Mouse (Mus musculus) cerebellum, adult 11-12 months (tissue): ENCODE results near the gene Hoxc9.

Source experiments
- DNase-seq: peaks from one replicate; pipeline ENCODE4 v3.0.0; 2022

Gene Hoxc9

DNA sequence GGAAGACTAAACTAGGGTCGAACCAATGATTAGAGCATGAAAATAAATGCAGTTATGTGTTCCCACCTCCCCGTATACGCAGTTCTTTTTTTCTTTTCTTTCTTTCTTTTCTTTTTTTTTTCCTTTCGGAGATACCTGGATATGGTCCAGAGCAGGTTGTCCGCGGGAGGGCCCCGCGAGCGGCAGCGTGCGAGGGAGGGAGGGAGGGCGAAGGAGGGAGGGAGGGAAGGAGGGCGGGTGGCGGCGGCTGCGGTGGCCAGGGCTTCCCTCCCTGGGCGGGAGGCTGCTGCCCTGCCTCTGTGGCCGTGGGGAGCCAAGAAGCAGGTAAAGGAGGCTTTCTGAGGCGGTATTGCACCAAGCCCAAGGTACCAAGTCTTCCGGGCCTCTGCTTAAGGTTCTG, at the start of gene Hoxc9:
TSS of gene Hoxc9 (plus strand) at position 269 of the 400 bp plus-strand sequence.
- no peak for DNase-seq

DNA sequence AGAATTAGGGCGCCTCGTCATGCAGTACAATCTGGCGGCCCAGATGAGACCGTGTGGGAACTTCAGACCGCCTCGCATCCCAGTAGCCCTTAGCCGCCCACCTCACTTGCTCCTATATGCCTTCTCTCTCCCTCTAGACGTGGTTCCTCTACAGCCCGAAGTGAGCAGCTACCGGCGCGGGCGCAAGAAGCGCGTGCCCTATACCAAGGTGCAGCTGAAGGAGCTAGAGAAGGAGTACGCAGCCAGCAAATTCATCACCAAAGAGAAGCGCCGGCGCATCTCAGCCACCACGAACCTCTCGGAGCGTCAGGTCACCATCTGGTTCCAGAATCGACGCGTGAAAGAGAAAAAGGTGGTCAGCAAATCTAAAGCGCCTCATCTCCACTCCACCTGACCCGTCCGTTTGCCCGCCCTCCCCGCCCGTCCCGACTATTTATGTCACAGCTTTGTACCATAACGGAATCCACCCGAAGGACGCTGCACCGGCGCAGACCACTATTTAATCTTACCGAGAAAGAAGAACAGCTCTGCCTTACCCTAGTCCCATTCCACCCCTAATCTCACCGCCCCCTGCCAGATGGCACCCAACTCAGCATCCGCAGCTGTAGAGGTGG, 49.1 kb upstream of the Hoxc9 start:
- DNase-seq = no peak

DNA sequence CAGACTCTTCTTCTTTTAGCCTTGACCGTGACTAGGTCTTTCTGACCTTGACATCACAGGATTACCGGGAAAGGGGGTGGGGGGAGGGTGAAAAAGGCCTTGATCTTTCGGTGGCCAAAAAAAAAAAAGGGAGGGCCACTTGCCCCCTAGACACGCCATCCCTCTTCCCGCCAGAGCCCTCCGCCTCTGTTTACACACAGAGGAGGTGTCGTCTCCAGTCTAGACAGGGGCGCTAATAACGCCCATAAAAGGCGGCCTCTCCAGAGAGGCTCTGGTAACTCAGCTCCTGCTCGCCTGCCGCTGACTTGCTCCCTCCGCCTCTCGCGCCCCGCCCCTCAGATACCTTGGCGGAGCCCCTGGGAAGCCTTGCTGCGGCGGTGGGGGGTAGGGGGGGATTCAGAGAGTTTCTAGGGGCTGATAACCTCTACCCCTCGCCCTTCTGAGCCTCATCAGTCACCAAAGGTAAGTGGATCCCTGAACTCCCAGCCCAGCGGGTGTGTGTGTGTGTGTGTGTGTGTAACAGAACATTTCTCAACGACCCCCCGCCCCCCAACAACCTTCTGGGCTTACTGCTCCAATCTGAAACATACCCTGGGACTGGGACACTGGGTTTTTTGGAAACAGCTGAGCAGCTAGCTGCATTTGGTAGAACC, 44.4 kb upstream of the Hoxc9 start:
- DNase-seq = no peak

DNA sequence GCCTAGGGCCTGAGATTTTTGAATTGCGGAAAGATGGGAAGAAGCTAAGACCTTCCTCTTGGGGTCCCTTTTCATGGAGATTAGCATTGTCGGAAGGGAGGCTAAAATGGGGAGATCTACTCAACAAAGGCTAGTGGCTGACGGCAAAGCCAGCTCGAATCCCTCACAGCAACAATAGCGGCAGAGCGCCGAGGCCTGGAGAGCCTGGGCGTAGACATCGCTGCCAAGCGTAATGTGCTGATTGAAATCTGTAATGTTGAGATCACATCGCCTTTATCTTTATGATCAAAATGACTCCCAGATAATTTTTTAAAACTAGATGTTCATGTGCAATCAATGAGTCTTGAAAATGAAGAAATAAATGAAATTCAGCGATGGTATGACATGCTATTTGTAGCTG, 41.8 kb upstream of the Hoxc9 start:
- no peak for DNase-seq

DNA sequence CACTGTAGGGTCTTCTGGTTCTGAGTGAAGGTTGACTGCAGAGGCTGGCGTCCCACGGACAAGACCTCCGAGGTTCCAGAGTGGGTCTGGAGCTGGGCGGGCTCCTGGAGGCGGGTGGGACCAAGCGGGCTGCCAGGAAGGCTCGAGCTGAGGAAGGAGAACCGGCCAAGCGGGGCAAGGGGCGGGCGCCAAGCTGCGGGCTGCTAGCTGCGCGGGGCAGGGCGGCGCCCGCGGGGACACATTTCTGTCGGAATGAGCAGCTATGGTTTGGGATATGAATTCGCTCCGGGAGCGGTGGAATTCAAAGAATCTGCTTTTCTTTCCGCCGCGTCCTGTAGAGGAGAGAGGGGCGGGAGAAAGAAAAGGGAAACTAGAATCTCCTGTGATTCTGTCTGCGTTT, 41.3 kb upstream of the Hoxc9 start:
- DNase-seq = no peak

DNA sequence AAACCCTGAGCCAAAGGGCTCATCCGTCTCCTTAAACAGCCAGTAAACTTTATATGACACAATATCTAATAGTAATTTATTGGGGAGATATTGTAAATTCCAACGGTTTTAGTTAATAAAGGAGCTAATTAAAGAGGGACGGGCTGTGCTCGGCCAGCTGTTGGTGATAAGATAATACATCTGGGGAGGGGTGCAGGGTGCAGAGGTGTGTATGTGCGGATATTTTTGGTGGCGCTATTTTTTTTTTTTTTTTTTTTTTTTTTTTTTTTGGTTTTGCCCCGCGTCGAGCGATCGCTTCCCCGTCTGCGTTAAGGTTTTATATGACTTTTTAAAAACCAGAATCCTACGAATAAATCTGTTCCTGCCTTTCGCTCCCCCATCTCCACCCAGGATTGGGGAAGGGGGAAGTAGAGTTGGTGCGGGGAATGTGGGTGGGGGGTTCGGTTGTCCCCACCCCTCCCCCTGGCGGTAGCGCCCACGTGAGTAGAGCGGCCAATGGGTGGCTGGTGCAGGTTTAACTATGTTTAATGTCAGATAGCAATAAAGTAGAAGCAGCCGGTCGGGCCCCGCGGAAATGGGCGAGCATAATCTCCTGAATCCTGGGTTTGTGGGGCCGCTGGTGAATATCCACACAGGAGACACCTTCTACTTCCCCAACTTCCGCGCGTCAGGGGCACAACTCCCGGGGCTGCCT, 39.8 kb upstream of the Hoxc9 start, which contains the start of gene Hoxc12:
TSS of gene Hoxc12 (plus strand) at position 479 of the 694 bp plus-strand sequence.
- no peak for DNase-seq

DNA sequence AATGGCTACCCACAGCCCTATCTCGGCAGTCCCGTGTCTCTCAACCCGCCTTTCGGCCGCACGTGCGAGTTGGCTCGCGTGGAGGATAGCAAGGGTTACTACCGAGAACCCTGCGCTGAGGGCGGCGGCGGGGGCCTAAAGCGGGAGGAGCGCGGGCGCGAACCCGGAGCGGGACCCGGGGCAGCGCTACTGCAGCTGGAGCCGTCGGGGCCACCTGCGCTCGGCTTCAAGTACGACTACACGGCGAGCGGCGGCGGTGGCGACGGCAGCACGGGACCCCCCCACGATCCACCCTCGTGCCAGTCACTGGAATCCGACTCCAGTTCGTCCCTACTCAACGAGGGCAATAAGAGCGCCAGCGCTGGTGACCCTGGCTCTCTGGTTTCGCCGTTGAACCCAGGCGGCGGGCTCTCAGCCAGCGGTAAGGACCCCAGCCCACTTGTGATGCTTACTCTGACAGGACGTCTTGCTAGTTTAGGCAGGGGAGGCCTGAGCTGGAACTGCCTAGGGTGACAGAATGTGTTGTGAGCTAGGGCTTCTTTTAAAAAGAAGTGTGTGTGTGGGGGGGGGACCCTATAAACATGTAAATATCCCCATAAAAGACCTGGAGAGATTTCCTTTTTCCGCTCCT, 39.1 kb upstream of the Hoxc9 start:
- no peak for DNase-seq

DNA sequence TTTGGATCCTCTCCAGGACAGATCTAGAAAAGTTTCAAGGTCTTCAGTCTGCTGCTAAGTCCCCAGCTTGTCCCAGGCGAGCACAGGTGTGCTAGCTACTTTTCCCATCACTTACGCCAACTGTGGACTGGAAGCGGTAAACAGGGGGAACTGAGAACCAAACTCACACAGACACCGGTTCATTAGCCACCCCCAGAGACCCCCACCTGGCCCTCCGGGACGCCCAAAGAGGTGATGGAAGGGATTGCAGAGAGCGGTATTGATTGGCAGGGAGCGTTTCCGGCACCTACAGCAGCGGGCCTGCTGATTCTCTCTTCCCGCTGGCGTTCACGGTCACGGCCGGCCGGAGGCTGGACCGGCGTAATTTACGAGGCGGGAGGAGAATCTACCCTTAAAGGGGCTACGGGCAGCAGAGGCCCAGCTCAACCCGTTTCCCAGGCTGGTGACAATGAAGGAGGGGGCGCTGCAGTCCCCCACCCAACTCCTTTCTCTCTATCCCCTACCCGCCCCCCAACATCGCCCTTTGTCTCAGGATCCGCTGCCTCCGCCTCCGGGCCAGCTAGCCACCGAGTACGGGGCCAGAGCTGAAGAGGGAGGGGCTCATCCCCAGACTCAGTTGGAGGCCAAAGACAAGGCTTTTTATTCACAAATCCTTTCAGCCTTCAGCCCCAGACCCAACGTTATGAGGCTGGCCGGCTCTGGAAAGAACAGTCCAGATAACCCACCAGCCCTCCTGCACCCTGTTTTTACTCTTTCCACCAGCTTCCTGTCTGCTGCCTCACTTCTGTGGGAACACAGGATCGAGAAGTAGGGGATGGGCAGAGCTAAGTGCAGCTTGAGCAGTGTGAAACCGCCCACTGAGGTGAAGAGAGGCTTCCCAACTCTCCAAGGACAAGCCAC, 36.7 kb upstream of the Hoxc9 start:
- no peak for DNase-seq

DNA sequence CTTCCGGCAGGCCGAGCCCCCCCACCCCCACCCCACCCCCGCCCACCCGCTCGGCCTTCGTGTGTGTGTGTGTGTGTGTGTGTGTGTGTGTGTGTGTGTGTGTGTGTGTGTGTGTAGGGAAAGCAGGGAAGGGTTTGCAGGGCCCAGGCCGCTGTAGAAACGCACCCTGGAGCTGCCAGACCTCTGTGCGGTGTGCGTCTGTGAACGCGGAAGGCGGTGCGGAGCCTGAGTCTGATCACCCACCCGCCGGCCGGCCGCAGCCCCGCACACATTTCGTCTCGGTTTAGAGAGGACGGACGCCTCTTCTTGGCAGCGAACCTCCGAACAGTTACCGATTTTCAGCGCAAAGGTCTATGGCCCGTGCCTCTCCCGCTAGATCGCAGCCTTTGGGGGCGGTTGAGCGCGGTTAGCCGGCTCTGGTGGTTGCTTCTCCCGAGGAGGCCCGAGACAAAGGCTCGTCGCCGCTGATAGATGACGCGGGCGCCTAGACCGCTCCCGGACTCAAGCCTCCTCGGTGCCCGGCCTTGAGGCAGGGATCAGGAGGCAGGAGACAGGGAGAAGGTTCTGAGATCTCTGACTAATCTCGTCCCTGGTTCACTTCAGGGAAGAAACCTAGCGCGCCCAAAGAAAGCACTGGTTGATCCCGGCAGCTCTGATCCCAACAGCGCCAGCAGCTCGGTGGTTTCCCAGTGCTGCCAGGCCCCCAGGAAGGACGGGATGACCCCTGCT, 33.3 kb upstream of the Hoxc9 start:
- DNase-seq = no peak

DNA sequence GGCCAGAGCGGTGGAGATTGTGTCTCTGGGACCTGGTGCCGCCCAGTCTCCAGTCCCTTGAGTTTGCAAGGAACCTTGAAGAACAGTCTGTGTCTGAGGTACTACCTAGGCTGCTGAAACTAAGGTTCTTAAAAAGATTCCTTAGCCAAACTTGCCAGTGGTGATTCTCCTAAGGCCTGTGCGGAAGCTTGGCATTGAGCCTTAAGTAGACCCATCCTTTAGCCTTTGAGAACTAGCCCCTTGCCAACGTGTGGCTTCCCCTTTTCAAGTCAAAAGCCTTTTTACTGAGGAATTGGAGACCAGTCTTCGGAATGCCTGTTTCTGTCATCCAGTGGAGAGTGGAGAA, 32.8 kb upstream of the Hoxc9 start:
- DNase-seq = no peak

DNA sequence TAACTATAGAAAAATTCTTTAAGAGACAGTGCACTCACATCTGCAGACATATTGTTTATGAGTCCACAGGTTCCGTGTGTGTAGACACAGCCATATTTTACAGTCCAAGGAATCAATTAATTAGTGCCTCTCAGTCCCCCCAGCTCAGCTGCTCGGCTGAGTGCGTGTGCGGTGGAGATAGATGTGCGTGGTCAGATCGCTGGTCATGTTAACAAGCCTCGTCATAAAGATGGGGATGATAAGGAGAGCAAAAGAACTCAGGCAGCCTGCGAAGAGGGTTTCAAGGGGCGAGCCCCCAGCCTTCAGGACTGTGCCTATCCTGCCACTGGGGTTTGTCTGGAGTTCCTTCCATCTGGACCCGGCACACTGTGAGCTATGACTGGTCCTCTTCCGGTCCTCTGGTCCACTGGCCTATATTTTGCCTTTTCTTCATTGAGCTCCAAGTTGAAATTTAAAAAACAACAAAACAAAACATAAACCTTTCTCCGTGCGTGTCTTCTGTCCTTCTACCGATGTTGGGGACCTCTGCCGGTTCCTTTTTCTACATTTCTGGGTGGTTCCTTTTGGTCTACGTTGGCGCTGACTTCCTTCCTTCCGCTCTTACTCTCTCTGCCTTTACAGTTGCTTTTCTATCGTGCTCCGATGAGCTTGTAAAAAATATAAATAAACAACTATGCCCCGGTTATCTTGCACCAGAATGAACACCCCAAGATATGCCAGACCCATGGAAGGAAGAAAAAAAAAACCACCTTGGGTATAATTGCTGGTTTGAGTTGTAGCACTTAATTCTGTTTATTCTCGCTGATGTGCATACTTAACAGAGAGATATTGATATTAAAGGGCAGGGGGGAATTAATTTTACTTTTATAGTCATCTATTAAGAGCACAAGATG, 30.8 kb upstream of the Hoxc9 start:
- DNase-seq = no peak

DNA sequence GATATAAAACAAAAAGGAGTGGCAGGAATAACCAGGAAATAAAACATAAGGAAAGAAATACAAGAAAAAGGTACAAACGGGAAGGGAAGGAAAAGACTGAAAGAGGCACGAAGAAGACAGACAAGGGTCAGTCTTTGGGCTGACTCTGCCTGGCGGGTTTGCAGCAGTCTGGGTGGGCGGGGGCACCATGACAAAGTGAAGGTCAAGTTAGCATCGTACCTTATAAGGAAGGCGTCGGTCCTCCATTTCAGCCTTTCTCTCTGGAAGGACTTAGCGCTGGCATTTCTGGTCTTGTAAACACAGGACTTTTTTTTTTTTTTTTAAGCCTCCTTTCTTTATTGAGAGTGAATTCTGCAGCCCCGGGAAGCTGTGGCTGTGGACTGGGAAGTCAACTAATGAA, 29.0 kb upstream of the Hoxc9 start:
- DNase-seq = no peak

DNA sequence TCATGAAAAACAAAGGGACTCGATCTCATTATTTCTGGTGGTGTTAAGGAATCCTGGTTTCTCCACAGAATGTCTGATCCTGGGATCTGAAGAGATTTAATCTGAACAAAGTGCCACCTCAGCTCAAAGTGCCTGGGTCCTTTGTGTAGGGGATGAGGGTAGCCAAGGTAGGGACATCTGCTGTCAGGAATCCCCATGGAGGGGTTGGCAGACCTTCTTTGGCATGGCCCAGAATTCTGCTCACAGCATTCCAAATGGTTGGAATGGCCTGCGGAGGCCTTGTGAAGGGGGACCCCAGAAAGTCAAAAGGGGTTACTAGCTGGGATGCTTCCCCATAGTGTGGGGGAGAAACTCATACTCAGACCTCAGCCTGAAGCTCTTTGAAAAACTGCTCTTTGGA, 27.4 kb upstream of the Hoxc9 start:
- no peak for DNase-seq

DNA sequence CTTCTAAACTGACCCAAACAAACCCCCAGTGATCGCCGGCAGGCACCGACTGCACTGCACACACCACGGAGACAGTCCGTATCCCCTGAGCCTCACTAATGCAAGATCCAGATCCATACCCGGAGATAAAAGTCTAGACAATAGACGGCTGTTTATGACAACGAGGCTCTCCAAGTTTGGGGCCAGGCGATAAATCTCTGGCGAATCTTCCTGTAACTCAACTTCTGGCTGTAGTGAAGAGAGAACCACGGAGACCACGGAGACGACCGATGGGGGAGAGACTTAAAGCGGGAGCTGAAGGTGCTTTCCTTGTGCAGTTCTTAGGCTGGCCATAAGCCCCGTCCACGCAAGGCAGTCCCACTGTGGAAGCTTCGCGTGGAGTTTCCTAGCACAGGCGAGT, 26.5 kb upstream of the Hoxc9 start:
- no peak for DNase-seq

DNA sequence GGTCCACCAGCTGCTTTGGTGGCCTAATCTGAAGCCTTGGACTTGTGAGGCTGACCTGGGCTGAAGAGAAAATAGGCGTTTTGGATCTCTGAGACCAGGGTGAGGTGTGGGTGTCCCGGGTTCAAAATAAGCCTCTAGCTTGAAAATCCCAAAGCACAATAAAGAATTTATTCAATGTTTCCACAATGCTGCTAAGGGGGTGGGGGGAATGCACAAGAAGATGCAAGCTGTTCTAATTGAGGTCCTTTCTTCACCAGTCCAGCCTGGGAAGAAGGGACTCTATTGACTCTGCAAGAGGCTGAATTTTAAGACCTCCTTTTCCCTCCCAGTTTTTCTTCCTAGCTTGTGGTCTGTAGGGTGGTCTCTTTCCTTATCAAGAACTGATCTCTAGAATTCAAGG, 25.4 kb upstream of the Hoxc9 start:
- no peak for DNase-seq

DNA sequence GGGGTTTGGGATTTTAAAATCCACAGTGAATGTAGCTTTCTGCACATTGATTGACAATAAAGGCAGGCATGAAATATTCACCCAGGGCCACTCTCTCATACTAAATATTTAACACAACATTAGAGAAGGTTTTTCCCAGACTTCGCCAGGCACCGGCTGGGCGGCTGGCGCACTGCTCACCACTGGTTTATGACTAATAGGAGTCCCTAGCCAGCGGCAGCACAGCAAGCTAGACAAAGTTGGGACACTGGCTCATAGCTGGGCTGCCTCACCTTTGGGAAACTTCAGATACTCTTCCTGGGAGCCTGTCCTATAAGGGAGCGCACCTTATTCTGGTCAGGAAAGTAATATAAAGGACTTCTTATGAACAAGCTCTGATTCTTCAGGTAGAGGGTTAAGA, 22.7 kb upstream of the Hoxc9 start:
- DNase-seq = no peak

DNA sequence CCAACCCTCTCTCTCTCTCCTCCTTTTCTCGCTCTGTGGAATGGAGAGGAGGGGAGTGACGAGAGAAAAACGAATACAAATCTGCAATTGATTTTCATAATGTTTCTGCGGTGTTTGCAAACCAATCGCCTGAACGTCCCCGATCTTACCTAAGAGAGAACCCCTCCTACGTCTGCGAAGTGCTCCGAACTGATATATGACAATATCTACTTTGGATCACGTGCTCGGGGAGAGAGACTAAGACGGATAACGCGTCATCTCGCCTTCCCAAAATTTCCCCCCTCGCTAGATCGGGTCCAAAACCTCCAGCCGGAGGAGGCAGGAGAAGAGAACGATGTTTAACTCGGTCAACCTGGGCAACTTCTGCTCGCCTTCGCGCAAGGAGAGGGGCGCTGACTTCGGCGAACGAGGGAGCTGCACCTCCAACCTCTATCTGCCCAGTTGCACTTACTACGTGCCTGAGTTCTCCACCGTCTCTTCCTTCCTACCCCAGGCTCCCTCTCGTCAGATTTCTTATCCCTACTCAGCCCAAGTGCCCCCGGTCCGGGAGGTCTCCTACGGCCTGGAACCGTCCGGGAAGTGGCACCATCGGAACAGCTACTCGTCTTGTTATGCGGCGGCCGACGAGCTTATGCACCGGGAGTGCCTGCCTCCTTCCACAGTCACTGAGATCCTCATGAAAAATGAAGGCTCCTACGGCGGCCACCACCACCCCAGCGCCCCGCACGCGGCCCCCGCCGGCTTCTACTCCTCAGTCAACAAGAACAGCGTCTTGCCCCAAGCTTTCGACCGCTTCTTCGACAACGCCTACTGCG, 21.8 kb upstream of the Hoxc9 start, which contains the start of gene Hoxc11:
TSS of gene Hoxc11 (plus strand) at position 236 of the 815 bp plus-strand sequence.
- no peak for DNase-seq

DNA sequence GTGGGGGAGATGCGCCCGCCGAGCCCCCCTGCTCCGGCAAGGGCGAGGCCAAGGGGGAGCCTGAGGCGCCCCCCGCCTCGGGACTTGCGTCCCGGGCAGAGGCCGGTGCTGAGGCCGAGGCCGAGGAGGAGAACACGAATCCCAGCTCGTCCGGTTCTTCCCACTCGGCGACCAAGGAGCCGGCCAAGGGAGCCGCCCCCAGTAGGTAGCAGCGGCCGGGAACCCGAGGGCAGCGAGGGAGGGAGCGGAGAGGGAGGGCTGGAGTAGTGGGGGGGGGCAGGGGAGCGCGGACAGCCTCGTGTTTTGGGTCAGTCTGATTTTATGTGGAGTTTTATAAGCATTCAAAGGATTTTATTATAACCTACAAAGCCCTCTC, 21.2 kb upstream of the Hoxc9 start:
- DNase-seq = no peak

DNA sequence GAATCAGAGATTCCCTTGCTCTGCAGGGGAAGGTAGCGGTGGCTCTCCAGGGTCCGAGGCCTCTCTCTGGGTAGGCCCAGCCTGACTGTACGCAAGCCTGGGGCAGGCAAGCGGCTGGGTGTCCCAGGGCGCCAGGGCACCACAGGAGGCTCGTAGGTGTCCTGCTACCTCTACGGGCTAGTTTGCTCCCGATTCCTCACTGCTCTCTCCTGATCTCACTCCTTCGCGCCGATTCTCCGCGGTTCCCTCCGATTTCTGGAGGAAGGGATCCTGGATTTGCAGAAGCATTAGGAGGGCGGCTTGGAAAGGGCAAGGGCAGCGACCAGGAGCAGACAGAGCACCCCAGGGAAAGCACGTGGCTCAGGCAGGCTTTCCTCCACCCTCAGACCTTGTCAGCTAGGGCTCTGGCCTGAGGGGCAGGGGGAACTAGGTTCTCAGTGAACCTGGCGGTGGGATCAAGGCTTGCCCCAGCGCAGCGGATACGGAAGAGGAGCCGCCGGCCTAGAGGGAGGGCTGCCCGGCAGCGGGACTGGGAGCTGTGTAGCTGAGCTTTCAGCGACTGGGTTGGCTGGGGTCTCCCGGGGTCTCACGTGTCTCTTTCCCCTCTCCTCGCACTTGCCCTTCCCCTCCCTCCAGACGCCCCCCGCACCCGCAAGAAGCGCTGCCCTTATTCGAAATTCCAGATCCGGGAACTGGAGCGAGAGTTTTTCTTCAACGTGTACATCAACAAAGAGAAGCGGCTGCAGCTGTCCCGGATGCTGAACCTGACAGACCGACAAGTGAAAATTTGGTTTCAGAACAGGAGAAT, 20.2 kb upstream of the Hoxc9 start:
- no peak for DNase-seq
